Mouse (Mus musculus): ENCODE data around the gene Abcc10. TPM values are rescaled to one million over a fixed set of nuclear protein-coding genes. Genes with fewer than 3 reads are reported as not detected.
A peak's percentile ranks its signal among the peaks of the same experiment; 100 is the strongest.

The Abcc10 gene
- polyA plus RNA-seq, 1 experiment from 2014 or later = 1.8 TPM

DNA sequence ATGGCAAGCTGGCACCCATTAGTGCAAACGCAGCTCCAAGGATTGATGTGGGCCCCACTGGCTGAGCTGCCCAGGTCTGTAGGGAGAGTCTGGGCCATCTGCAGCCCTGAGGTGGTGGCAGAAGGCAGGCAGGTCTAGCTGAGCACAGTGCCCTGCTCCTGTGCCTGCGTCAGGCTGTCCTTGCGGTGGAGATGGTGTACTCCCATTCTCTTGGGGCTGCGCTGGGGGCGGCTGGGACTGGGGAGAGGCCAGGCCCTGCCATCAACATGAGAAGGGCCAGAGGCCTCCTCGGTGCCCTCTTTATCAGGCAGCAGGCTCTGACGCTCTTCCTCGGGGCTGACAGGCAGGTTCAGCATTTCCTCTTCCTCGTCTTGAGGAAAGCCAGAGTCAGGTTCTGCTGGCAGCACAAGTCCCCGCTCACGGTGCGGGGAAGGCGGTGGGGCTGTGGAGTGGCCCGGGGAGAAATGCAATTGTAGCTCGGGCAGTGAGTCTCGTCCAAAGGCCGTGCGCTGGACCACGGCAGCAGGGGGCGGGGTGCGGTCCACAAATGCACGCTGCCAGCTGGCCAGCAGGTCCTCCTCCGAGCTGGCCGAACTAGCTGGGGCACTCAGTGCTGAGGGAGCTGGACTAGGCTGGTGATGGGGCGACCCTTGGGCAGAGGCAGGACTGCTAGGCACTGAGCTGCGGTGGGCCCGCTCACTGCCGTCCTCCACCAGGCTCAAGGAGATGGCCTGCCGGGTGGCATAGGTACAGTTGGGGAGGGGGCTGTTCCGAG is 69.7 kb downstream of the Abcc10 start:
- no peak overlapping the region for H3K27ac ChIP-seq
- H3K36me3 ChIP-seq (ENCODE audit: inconsistent target) = peaks cover 51% of the 10 kb centered on the region
- 90% methylated on average over 29 of the region's 30 CpGs for WGBS (ENCODE audit: missing documents)
- H3K4me3 ChIP-seq (ENCODE audit: inconsistent target) = no peak overlapping the region
- no peaks in the 10 kb centered on the region for H3K79me2 ChIP-seq (ENCODE audit: inconsistent target)

DNA sequence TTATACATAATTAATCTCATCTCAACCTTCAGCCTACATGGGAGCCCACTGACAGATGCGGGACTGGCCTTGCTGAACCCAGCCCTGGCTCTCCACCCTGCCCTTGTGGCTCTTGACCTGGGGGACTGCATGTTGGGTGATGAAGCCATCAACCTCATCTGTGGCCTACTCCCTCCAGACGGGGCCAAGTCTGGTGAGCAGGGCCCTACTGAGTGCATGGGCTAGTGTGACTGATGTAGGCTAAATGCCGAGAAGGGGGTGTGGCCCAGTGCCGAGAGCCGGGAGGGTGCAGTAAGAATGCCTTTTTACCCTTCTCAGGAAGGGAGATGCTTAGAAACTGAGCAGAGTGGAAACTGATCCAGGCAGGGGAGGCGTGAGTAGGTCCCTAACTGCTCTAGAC is 73.0 kb downstream of the Abcc10 start:
- Histone ChIP-seq H3K27ac (no peak overlapping the region), H3K36me3 (ENCODE audit: inconsistent target) (peaks cover 38% of the 10 kb centered on the region; the same call in 1 of the 2 replicates), H3K79me2 (ENCODE audit: inconsistent target) (peaks cover 4% of the 10 kb centered on the region; the same call in 1 of the 2 replicates), H3K4me3 (ENCODE audit: inconsistent target) (no peak overlapping the region)
- 54% methylated on average over 6 of the region's 6 CpGs for WGBS (ENCODE audit: missing documents)

DNA sequence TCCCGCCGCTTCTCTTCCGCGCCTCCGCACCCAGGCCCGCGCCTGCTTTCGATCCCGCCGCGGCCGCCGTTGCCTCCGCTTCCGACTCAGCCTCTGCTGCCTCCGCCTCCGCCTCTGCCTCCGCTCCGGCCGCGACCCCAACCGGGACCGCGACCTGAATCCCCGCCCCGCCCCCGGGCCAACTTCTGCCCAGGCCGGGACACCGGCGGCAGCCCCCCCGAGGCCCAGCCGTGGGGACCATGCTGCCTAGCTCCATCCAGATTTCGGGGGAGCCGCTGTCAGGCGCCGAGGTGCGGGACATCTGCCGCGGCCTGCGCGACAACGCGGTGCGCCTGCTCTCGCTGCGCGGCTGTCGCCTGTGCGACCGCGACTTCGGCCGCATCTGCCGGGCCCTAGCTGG is 74.0 kb downstream of the Abcc10 start:
- Histone ChIP-seq H3K79me2 (ENCODE audit: inconsistent target) (peaks cover 14% of the 10 kb centered on the region), H3K36me3 (ENCODE audit: inconsistent target) (peaks cover 34% of the 10 kb centered on the region; the same call in 1 of the 2 replicates), H3K27ac (no peak overlapping the region), H3K4me3 (ENCODE audit: inconsistent target) (no peak overlapping the region)
- 1% methylated on average over 29 of the region's 54 CpGs for WGBS (ENCODE audit: missing documents)

DNA sequence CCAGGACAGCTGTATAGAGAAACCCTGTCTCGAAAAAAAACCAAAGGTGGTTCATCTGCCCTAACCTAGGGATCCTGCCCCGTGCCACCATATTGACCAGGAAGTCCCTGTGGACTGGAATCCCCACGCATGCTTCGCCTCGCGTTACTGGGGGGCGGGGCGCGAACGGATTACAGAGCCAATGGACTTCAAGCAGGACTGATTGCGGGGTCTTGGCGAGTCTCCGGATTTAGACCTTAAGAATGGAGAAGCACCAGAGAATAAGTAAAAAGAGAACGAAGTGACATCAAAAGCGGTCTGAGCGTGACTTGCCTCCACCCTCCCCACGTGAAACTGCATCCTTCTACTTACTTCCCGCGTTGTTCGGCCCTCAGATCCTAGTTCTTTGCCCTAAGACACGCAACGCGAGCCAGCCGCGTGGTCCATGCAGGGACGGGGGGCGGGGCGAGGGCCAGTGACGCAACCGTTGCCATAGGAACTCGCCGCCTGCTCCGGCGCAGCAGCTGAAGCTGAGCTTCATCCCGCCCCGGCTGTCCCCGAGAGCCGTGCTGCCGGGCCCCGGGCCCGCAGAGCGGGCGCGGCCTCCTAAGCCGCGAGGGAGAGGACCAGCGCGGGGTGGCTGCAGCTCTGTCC is 74.6 kb downstream of the Abcc10 start, which contains the start of gene Lrrc73:
Gene Lrrc73 (plus strand): TSS at position 80 of the 633 bp plus-strand sequence.
- peaks cover 19% of the 10 kb centered on the region for H3K79me2 ChIP-seq (ENCODE audit: inconsistent target)
- 2% methylated on average over 42 of the region's 48 CpGs for WGBS (ENCODE audit: missing documents)
- H3K27ac ChIP-seq = no peak within 1 kb of the TSS
- peaks cover 31% of the 10 kb centered on the region; the same call in 1 of the 2 replicates for H3K36me3 ChIP-seq (ENCODE audit: inconsistent target)
- peak within 1 kb of the TSS; percentile 7; the same call in 1 of the 2 replicates for H3K4me3 ChIP-seq (ENCODE audit: inconsistent target)

Other genes with a start within 250 kb of the Abcc10 start
- 44.6 to 65.2 TPM (median 53.4 TPM) in 3 replicates for gene Mrps18a, start 217.4 kb downstream of the Abcc10 start, polyA plus RNA-seq (2018)
- gene Rsph9, start 184.1 kb downstream of the Abcc10 start, polyA plus RNA-seq (2018) = 0.99 to 5.6 TPM (median 1.8 TPM) in 3 replicates
- gene Mad2l1bp, start 174.8 kb downstream of the Abcc10 start, polyA plus RNA-seq (2018) = 8.1 to 18.8 TPM (median 17.6 TPM) in 3 replicates
- 28.2 to 71.1 TPM (median 37.1 TPM) in 3 replicates for gene Gtpbp2, start 167.3 kb downstream of the Abcc10 start, polyA plus RNA-seq (2018)
- gene Polh, start 125.7 kb downstream of the Abcc10 start, polyA plus RNA-seq (2018) = 4.5 to 10.3 TPM (median 5.2 TPM) in 3 replicates
- gene Xpo5, start 125.6 kb downstream of the Abcc10 start, polyA plus RNA-seq (2018) = 15.0 to 22.0 TPM (median 16.0 TPM) in 3 replicates
- gene Polr1c, start 80.3 kb downstream of the Abcc10 start, polyA plus RNA-seq (2018) = 17.2 to 29.5 TPM (median 28.2 TPM) in 3 replicates
- 26.4 to 65.4 TPM (median 42.0 TPM) in 3 replicates for gene Yipf3, start 80.3 kb downstream of the Abcc10 start, polyA plus RNA-seq (2018)
- 0.20 to 0.32 TPM in 2 of 3 replicates, not detected in the other for gene Lrrc73, start 74.8 kb downstream of the Abcc10 start, polyA plus RNA-seq (2018)
- gene Tjap1, start 45.3 kb downstream of the Abcc10 start, polyA plus RNA-seq (2018) = 9.7 to 12.8 TPM (median 12.5 TPM) in 3 replicates
- gene Dlk2, start 30.9 kb downstream of the Abcc10 start, polyA plus RNA-seq (2018) = not detected in 3 replicates
- gene Zfp318, start 55.4 kb upstream of the Abcc10 start, polyA plus RNA-seq (2018) = 6.7 to 12.9 TPM (median 11.8 TPM) in 3 replicates
- gene Crip3, start 100.6 kb upstream of the Abcc10 start, polyA plus RNA-seq (2018) = not detected in 3 replicates
- not detected in 3 replicates for gene Slc22a7, start 110.1 kb upstream of the Abcc10 start, polyA plus RNA-seq (2018)
- not detected in 3 replicates for gene Ttbk1, start 159.3 kb upstream of the Abcc10 start, polyA plus RNA-seq (2018)
- 0.57 to 9.8 TPM (median 0.97 TPM) in 3 replicates for gene Dnph1, start 168.4 kb upstream of the Abcc10 start, polyA plus RNA-seq (2018)
- 8.0 to 13.4 TPM (median 8.8 TPM) in 3 replicates for gene Cul9, start 218.0 kb upstream of the Abcc10 start, polyA plus RNA-seq (2018)
- 15.1 to 25.6 TPM (median 25.2 TPM) in 3 replicates for gene Srf, start 227.8 kb upstream of the Abcc10 start, polyA plus RNA-seq (2018)